Mouse (Mus musculus) midbrain, postnatal 0 days (tissue): ENCODE measurements around the gene Acoxl. TPM values are rescaled to one million over a fixed set of nuclear protein-coding genes. Genes with fewer than 3 reads are reported as not detected.

Source experiments
- ATAC-seq: fragments of 200-750 bp; cut with Nextera tagmentation; 2 replicates; pipeline ENCODE4 v1.8.0; 2017; ENCODE audit warnings: moderate number of reproducible peaks, mild to moderate bottlenecking, moderate TSS enrichment, moderate library complexity; ENCODE audit not compliant: low FRiP score
- DNase-seq: peaks from one replicate; pipeline ENCODE4 v3.0.0-alpha.2; 2015; ENCODE audit warnings: low spot score
- H3K27ac ChIP-seq: fragments of 300-500 bp; sonication (generic); 2 replicates; pipeline ENCODE4 v1.5.1; 2014; ENCODE audit warnings: low read depth, mild to moderate bottlenecking, low read length, mixed read lengths
- H3K27me3 ChIP-seq: fragments of 300-500 bp; sonication (generic); 2 replicates; pipeline ENCODE4 v1.6.1; 2014; ENCODE audit warnings: low read length, control low read depth, mixed read lengths; ENCODE audit not compliant: insufficient read depth
- H3K36me3 ChIP-seq: fragments of 300-500 bp; sonication (generic); 2 replicates; pipeline ENCODE4 v1.6.1; 2014; ENCODE audit warnings: low read length, control low read depth, mixed read lengths; ENCODE audit not compliant: insufficient read depth
- H3K4me1 ChIP-seq: fragments of 300-500 bp; sonication (generic); 2 replicates; pipeline ENCODE4 v1.6.1; 2014; ENCODE audit warnings: mild to moderate bottlenecking, control low read depth, antibody characterized with exemption, low read length, mixed read lengths; ENCODE audit not compliant: insufficient read depth
- H3K4me2 ChIP-seq: fragments of 300-500 bp; sonication (generic); 2 replicates; pipeline ENCODE4 v1.6.1; 2014; ENCODE audit warnings: low read depth, mild to moderate bottlenecking, low read length, mixed read lengths; ENCODE audit not compliant: poor library complexity, severe bottlenecking
- H3K4me3 ChIP-seq: fragments of 300-500 bp; sonication (generic); 2 replicates; pipeline ENCODE4 v1.5.1; 2014; ENCODE audit warnings: low read depth, mild to moderate bottlenecking, low read length, moderate library complexity
- H3K9ac ChIP-seq: fragments of 300-500 bp; sonication (generic); replicated peaks from 2 replicates; pipeline ENCODE4 v1.6.1; 2014; ENCODE audit warnings: mild to moderate bottlenecking, low read length, moderate library complexity, mixed read lengths; ENCODE audit not compliant: poor library complexity, severe bottlenecking
- H3K9me3 ChIP-seq: fragments of 300-500 bp; sonication (generic); 2 replicates; pipeline ENCODE4 v1.6.1; 2016; ENCODE audit warnings: low read length, control low read depth
- CTCF ChIP-seq: IDR thresholded peaks from 2 replicates; pipeline ENCODE4 v1.5.1; 2016; ENCODE audit warnings: antibody characterized with exemption, mild to moderate bottlenecking
- WGBS: fragments of 180-500 bp; shearing (Covaris S2); extraction: QIAGEN DNeasy Blood & Tissue Kit; methylation state at CpG from one replicate; pipeline ENCODE4 v1.1.7; 2014; 5-methylcytosine and 5-hydroxymethylcytosine counted together
- polyA plus RNA-seq: library from polyadenylated mRNA; unstranded; fragments of >200 nt; fragmentation: Nextera tagmentation; extraction: Ambion mirVana; gene quantifications from 2 replicates; pipeline ENCODE4 v1.2.1, GENCODE M21; 2015
- total RNA-seq: library from RNA; depleted of rRNA; stranded (reverse); fragments of >200 nt; gene quantifications from 2 replicates; pipeline ENCODE4 v1.2.3, GENCODE M21; 2014

The Acoxl gene
- total and polyA plus RNA-seq, 2 experiments from 2014 or later: 0.05 to 0.12 TPM

- Histone ChIP-seq H3K9me3 (no peaks in the 10 kb centered on the region), H3K27ac (no peak overlapping the region), H3K4me1 (no peaks in the 10 kb centered on the region), H3K36me3 (no peaks in the 10 kb centered on the region), H3K4me2 (no peak overlapping the region), H3K27me3 (no peaks in the 10 kb centered on the region), H3K4me3 (no peak overlapping the region), H3K9ac (no peak overlapping the region)
- ATAC-seq: no peak
- DNase-seq: no peak
- 100% methylated on average over 1 of the region's 1 CpGs for WGBS
- TF ChIP-seq CTCF: no peak
Observed at GRCm38 (mm10) chr2:127983981-127984380, 145.3 kb downstream of the Acoxl start.

GRCm38 (mm10) chr2:127987706-127988105 lies 149.0 kb downstream of the Acoxl start:
- no peak for TF ChIP-seq CTCF
- H3K4me3 ChIP-seq: no peak overlapping the region
- H3K36me3 ChIP-seq: no peaks in the 10 kb centered on the region
- H3K4me2 ChIP-seq: no peak overlapping the region
- DNase-seq: no peak
- no peak overlapping the region for H3K27ac ChIP-seq
- H3K9me3 ChIP-seq: no peaks in the 10 kb centered on the region
- H3K4me1 ChIP-seq: no peaks in the 10 kb centered on the region
- ATAC-seq: no peak
- H3K9ac ChIP-seq: no peak overlapping the region
- no peaks in the 10 kb centered on the region for H3K27me3 ChIP-seq
- 44% methylated on average over 4 of the region's 4 CpGs for WGBS

GRCm38 (mm10) chr2:127990856-127991479 lies 152.3 kb downstream of the Acoxl start:
- Histone ChIP-seq H3K27me3 (no peaks in the 10 kb centered on the region), H3K4me2 (no peak overlapping the region), H3K4me1 (no peaks in the 10 kb centered on the region), H3K4me3 (no peak overlapping the region), H3K9ac (no peak overlapping the region), H3K36me3 (no peaks in the 10 kb centered on the region), H3K27ac (no peak overlapping the region), H3K9me3 (no peaks in the 10 kb centered on the region)
- ATAC-seq (no peak), DNase-seq (peak; percentile 22)
- no peak for TF ChIP-seq CTCF
- 42% methylated on average over 6 of the region's 6 CpGs for WGBS

GRCm38 (mm10) chr2:127991656-127992055 lies 153.0 kb downstream of the Acoxl start:
- no peak overlapping the region for H3K4me2 ChIP-seq
- no peak for DNase-seq
- no peaks in the 10 kb centered on the region for H3K36me3 ChIP-seq
- no peak for ATAC-seq
- H3K9ac ChIP-seq: no peak overlapping the region
- no peak overlapping the region for H3K27ac ChIP-seq
- TF ChIP-seq CTCF: no peak
- WGBS: 97% methylated on average over 1 of the region's 1 CpGs
- H3K4me3 ChIP-seq: no peak overlapping the region
- H3K4me1 ChIP-seq: no peaks in the 10 kb centered on the region
- no peaks in the 10 kb centered on the region for H3K27me3 ChIP-seq
- H3K9me3 ChIP-seq: no peaks in the 10 kb centered on the region

- Histone ChIP-seq H3K27ac (no peak overlapping the region), H3K4me2 (no peak overlapping the region), H3K9ac (no peak overlapping the region), H3K36me3 (no peaks in the 10 kb centered on the region), H3K9me3 (no peaks in the 10 kb centered on the region), H3K27me3 (no peaks in the 10 kb centered on the region), H3K4me3 (no peak overlapping the region), H3K4me1 (no peaks in the 10 kb centered on the region)
- ATAC-seq: no peak
- no peak for DNase-seq
- 92% methylated on average over 17 of the region's 17 CpGs for WGBS
- no peak for TF ChIP-seq CTCF
Observed at GRCm38 (mm10) chr2:128008662-128009423, 170.2 kb downstream of the Acoxl start.

- WGBS: 82% methylated on average over 2 of the region's 2 CpGs
- no peak for TF ChIP-seq CTCF
Observed at GRCm38 (mm10) chr2:128014613-128015012, 175.9 kb downstream of the Acoxl start.

More at GRCm38 (mm10) chr2:128014613-128015012, 175.9 kb downstream of the Acoxl start:
- DNase-seq (no peak), ATAC-seq (no peak)
- H3K36me3 ChIP-seq: no peaks in the 10 kb centered on the region
- no peak overlapping the region for H3K27ac ChIP-seq
- no peak overlapping the region for H3K9ac ChIP-seq
- H3K4me2 ChIP-seq: no peak overlapping the region
- no peak overlapping the region for H3K4me3 ChIP-seq
- no peaks in the 10 kb centered on the region for H3K27me3 ChIP-seq
- no peaks in the 10 kb centered on the region for H3K9me3 ChIP-seq
- H3K4me1 ChIP-seq: no peaks in the 10 kb centered on the region
